Mouse (Mus musculus) small intestine, adult 2 months (tissue): ENCODE results near the gene F11r.

Experiments used
- CTCF ChIP-seq: fragments of 200-500 bp; IDR thresholded peaks from 2 replicates; pipeline ENCODE4 v1.5.1; 2012; ENCODE audit warnings: low read depth, mild to moderate bottlenecking, control low read depth, inconsistent platforms, low read length, moderate library complexity, mixed read lengths; ENCODE audit not compliant: insufficient replicate concordance, insufficient read length; ENCODE audit errors: extremely low read depth
- POLR2A ChIP-seq: fragments of 200-500 bp; IDR thresholded peaks from 2 replicates; pipeline ENCODE4 v1.6.1; 2012; ENCODE audit warnings: low read depth, mild to moderate bottlenecking, control low read depth, inconsistent platforms, low read length, moderate library complexity

GRCm38 (mm10) chr1:171435974-171436373 lies 1.4 kb upstream of the F11r start:
- TF ChIP-seq POLR2A (no peak), CTCF (no peak)
